Mouse (Mus musculus): ENCODE measurements around the gene Sort1. TPM values are rescaled to one million over a fixed set of nuclear protein-coding genes. Genes with fewer than 3 reads are reported as not detected.
A peak's percentile ranks its signal among the peaks of the same experiment; 100 is the strongest.

The Sort1 gene
- polyA plus RNA-seq, 1 experiment from 2014 or later, result 5.4 TPM

DNA sequence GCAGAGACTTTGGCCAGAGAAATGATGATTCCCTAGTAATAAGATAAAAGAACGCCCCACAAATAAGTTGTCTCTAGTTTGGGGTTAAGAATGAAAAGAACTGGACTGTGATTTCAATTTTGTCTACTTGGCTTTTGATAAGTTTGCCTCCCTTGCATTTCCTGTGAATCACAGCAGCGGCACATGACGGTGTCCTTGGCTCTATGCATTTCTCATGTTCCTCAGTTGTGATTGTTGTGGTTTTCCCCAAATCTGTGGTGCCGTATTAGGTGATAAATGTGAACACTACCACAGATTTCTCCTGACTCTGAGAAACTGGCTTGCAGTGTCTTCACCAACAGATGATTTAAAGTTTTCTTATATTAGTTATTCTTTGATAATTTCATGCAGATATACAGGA, 38.3 kb downstream of the Sort1 start:
- Histone ChIP-seq H3K27ac (ENCODE audit: low read length) (no peak overlapping the region), H3K36me3 (ENCODE audit: control insufficient read depth, insufficient read depth) (0 out of 2 replicates have a peak, but pooled peaks cover 3% of the 10 kb centered on the region), H3K9ac (ENCODE audit: low read length) (no peak overlapping the region), H3K4me1 (ENCODE audit: control insufficient read depth, insufficient read depth, low read length) (peaks cover 5% of the 10 kb centered on the region), H3K9me3 (replicated peaks; ENCODE audit: control insufficient read depth, low read length) (no peaks in the 10 kb centered on the region), H3K27me3 (ENCODE audit: control insufficient read depth, insufficient read depth, low read length) (no peaks in the 10 kb centered on the region), H3K4me3 (ENCODE audit: low read length) (no peak overlapping the region), H3K4me2 (ENCODE audit: low read depth, low read length) (no peak overlapping the region)
- ATAC-seq (replicated peaks; ENCODE audit: extremely low read depth, insufficient read depth, low FRiP score), result no peak
- 67% methylated on average over 4 of the region's 4 CpGs for WGBS

DNA sequence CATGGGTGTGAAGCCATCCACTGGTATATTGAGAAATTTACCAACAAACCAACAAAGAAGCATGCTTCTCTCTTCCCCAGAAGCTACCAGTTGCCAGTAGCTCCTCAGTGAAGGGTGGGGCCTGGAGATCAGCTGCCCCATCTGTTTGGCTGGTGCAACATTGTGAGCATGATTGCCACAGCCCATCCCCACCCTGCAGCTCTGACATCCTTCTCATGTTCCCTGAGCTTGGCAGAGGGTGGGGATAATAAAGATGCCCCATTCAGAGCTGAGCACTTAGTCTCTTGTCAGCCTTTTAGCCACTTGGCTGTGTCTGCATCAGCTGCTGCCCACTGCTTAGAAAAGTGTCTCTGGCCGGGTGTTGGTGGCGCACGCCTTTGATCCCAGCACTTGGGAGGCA, 39.1 kb downstream of the Sort1 start:
- ATAC-seq (replicated peaks; ENCODE audit: extremely low read depth, insufficient read depth, low FRiP score), result no peak
- Histone ChIP-seq H3K4me2 (ENCODE audit: low read depth, low read length) (no peak overlapping the region), H3K4me3 (ENCODE audit: low read length) (no peak overlapping the region), H3K27me3 (ENCODE audit: control insufficient read depth, insufficient read depth, low read length) (no peaks in the 10 kb centered on the region), H3K27ac (ENCODE audit: low read length) (no peak overlapping the region), H3K4me1 (ENCODE audit: control insufficient read depth, insufficient read depth, low read length) (peaks cover 13% of the 10 kb centered on the region), H3K9ac (ENCODE audit: low read length) (no peak overlapping the region), H3K36me3 (ENCODE audit: control insufficient read depth, insufficient read depth) (0 out of 2 replicates have a peak, but pooled peaks cover 3% of the 10 kb centered on the region), H3K9me3 (replicated peaks; ENCODE audit: control insufficient read depth, low read length) (no peaks in the 10 kb centered on the region)
- WGBS, result 96% methylated on average over 3 of the region's 3 CpGs

DNA sequence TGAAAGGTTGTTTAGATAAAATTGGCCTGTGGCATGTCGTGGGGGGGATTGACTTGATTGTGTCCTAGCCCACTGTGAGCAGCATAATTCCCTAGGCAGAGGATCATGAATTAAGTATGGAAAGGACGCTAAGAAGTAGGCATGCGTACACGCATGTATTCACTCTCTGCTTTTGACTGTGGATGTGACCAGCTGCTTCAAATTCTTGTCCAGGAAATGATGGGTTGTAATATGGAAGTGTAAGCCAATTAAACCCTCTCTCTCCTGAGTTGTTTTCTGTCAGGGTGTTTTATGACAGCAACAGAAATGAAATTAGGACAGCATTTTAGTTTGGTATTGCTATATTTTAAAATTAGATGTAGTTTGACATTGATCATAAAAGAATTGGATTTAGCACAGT, 41.0 kb downstream of the Sort1 start:
- Histone ChIP-seq H3K9me3 (replicated peaks; ENCODE audit: control insufficient read depth, low read length) (no peaks in the 10 kb centered on the region), H3K4me2 (ENCODE audit: low read depth, low read length) (no peak overlapping the region), H3K4me1 (ENCODE audit: control insufficient read depth, insufficient read depth, low read length) (peaks cover 19% of the 10 kb centered on the region), H3K36me3 (ENCODE audit: control insufficient read depth, insufficient read depth) (0 out of 2 replicates have a peak, but pooled peaks cover 3% of the 10 kb centered on the region), H3K27ac (ENCODE audit: low read length) (no peak overlapping the region), H3K27me3 (ENCODE audit: control insufficient read depth, insufficient read depth, low read length) (no peaks in the 10 kb centered on the region), H3K9ac (ENCODE audit: low read length) (no peak overlapping the region), H3K4me3 (ENCODE audit: low read length) (no peak overlapping the region)
- no peak for ATAC-seq (replicated peaks; ENCODE audit: extremely low read depth, insufficient read depth, low FRiP score)
- WGBS, result 76% methylated on average over 4 of the region's 4 CpGs

GRCm38 (mm10) chr3:108325521-108325920, 41.6 kb downstream of the Sort1 start:
- 0 out of 2 replicates have a peak, but pooled peaks cover 3% of the 10 kb centered on the region for H3K36me3 ChIP-seq (ENCODE audit: control insufficient read depth, insufficient read depth)
- ATAC-seq (replicated peaks; ENCODE audit: extremely low read depth, insufficient read depth, low FRiP score), result no peak
- H3K4me3 ChIP-seq (ENCODE audit: low read length), result no peak overlapping the region
- peaks cover 18% of the 10 kb centered on the region for H3K4me1 ChIP-seq (ENCODE audit: control insufficient read depth, insufficient read depth, low read length)
- no peaks in the 10 kb centered on the region for H3K27me3 ChIP-seq (ENCODE audit: control insufficient read depth, insufficient read depth, low read length)
- H3K4me2 ChIP-seq (ENCODE audit: low read depth, low read length), result no peak overlapping the region
- 88% methylated on average over 9 of the region's 9 CpGs for WGBS
- no peak overlapping the region for H3K27ac ChIP-seq (ENCODE audit: low read length)
- no peak overlapping the region for H3K9ac ChIP-seq (ENCODE audit: low read length)
- no peaks in the 10 kb centered on the region for H3K9me3 ChIP-seq (replicated peaks; ENCODE audit: control insufficient read depth, low read length)

DNA sequence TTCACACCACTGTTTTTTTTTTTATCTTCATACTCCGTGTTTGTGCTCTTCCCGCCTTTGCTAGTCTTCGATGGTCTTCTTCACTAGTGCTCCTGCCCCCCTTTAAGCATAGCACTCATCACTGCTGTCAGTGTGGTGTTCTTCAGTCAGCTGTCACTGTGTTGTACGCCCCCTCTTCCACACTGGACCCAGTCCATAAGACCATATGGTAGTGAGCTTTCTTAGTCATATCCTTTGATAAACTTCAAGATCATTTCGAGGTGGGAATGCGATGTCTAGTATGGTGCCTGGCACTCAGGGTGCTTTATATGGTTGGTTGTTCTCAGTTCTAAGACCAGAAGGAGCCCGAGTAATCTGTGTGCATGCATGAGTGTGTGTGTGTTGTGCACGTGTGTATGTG, 43.4 kb downstream of the Sort1 start:
- no peak overlapping the region for H3K9ac ChIP-seq (ENCODE audit: low read length)
- no peaks in the 10 kb centered on the region for H3K27me3 ChIP-seq (ENCODE audit: control insufficient read depth, insufficient read depth, low read length)
- peaks cover 18% of the 10 kb centered on the region for H3K4me1 ChIP-seq (ENCODE audit: control insufficient read depth, insufficient read depth, low read length)
- 73% methylated on average over 8 of the region's 8 CpGs for WGBS
- H3K36me3 ChIP-seq (ENCODE audit: control insufficient read depth, insufficient read depth), result peaks cover 8% of the 10 kb centered on the region
- H3K9me3 ChIP-seq (replicated peaks; ENCODE audit: control insufficient read depth, low read length), result no peaks in the 10 kb centered on the region
- no peak for ATAC-seq (replicated peaks; ENCODE audit: extremely low read depth, insufficient read depth, low FRiP score)
- no peak overlapping the region; the same call in 1 of the 2 replicates for H3K27ac ChIP-seq (ENCODE audit: low read length)
- no peak overlapping the region for H3K4me3 ChIP-seq (ENCODE audit: low read length)
- no peak overlapping the region for H3K4me2 ChIP-seq (ENCODE audit: low read depth, low read length)

DNA sequence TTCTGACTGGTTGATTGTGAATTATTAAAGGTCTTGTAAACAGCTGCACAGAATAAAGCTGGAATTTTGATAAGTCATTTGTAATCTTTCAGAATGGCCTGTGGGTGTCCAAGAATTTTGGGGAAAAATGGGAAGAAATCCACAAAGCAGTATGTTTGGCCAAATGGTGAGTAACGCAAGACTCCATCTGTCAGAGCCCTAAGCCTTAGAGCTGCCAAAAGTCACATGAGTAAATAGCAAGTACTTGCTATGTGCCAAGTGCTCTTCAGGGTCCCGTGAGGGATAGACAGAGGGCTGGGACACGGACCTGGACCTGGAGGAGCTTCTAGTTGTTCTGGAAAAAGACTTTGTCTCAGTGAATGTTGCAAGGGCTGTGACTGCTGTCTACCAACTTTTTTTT, 44.0 kb downstream of the Sort1 start:
- no peaks in the 10 kb centered on the region for H3K9me3 ChIP-seq (replicated peaks; ENCODE audit: control insufficient read depth, low read length)
- ATAC-seq (replicated peaks; ENCODE audit: extremely low read depth, insufficient read depth, low FRiP score), result peak; percentile 57; the same call in 1 of the 2 replicates
- H3K27ac ChIP-seq (ENCODE audit: low read length), result peak overlapping the region; percentile 89
- peak overlapping the region; percentile 57 for H3K9ac ChIP-seq (ENCODE audit: low read length)
- 51% methylated on average over 3 of the region's 3 CpGs for WGBS
- no peak overlapping the region; the same call in 1 of the 2 replicates for H3K4me3 ChIP-seq (ENCODE audit: low read length)
- peaks cover 15% of the 10 kb centered on the region for H3K36me3 ChIP-seq (ENCODE audit: control insufficient read depth, insufficient read depth)
- peak overlapping the region; percentile 51 for H3K4me2 ChIP-seq (ENCODE audit: low read depth, low read length)
- H3K27me3 ChIP-seq (ENCODE audit: control insufficient read depth, insufficient read depth, low read length), result no peaks in the 10 kb centered on the region
- peaks cover 18% of the 10 kb centered on the region for H3K4me1 ChIP-seq (ENCODE audit: control insufficient read depth, insufficient read depth, low read length)

DNA sequence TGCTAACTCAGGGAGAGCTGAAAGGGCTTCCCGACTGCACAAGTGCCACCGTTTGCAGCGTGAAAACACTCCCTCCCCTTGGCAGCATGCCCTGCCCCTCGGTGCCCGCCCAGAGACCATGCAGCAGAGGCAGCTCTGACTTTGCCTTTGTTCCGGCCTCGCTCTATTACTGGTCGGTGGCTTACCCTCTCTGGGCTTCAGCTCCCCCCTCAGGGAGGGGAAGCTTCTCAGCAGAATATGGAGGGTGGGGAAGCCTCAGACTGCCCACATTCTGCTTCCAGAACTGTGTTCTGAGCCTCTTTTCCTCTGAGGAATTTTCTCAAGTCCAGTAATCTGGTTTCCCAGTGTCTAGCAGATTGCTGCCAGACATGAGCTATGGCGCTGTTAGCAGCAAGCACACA, 44.6 kb downstream of the Sort1 start:
- peak overlapping the region; percentile 51 for H3K4me2 ChIP-seq (ENCODE audit: low read depth, low read length)
- 19% methylated on average over 9 of the region's 9 CpGs for WGBS
- H3K4me1 ChIP-seq (ENCODE audit: control insufficient read depth, insufficient read depth, low read length), result peaks cover 18% of the 10 kb centered on the region
- no peaks in the 10 kb centered on the region for H3K27me3 ChIP-seq (ENCODE audit: control insufficient read depth, insufficient read depth, low read length)
- no peaks in the 10 kb centered on the region for H3K9me3 ChIP-seq (replicated peaks; ENCODE audit: control insufficient read depth, low read length)
- ATAC-seq (replicated peaks; ENCODE audit: extremely low read depth, insufficient read depth, low FRiP score), result peak; percentile 73
- peaks cover 15% of the 10 kb centered on the region for H3K36me3 ChIP-seq (ENCODE audit: control insufficient read depth, insufficient read depth)
- peak overlapping the region; percentile 57 for H3K9ac ChIP-seq (ENCODE audit: low read length)
- no peak overlapping the region; the same call in 1 of the 2 replicates for H3K4me3 ChIP-seq (ENCODE audit: low read length)
- H3K27ac ChIP-seq (ENCODE audit: low read length), result peak overlapping the region; percentile 89

DNA sequence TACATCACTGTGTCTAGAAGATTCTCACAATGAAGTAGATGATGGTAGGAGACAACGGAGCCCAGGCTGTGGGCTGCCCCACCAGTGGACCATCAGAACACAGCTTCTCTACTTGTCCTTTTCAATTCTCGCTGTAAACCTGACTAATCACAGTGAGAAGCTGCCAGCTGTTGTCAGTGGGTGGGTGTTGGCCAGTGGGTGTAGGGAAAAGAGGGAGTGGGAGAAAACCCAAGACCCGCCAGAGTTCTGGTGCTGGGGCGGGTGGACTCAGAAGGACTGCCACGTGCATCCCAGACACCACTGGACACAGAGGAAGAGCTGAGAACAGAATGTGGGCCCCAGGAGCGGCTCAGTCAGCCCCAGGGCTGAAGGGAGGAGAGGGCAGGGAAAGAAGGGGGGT, 46.9 kb downstream of the Sort1 start:
- Histone ChIP-seq H3K4me3 (ENCODE audit: low read length) (no peak overlapping the region), H3K9me3 (replicated peaks; ENCODE audit: control insufficient read depth, low read length) (no peaks in the 10 kb centered on the region), H3K36me3 (ENCODE audit: control insufficient read depth, insufficient read depth) (peaks cover 25% of the 10 kb centered on the region), H3K27me3 (ENCODE audit: control insufficient read depth, insufficient read depth, low read length) (no peaks in the 10 kb centered on the region), H3K27ac (ENCODE audit: low read length) (no peak overlapping the region), H3K9ac (ENCODE audit: low read length) (no peak overlapping the region), H3K4me2 (ENCODE audit: low read depth, low read length) (no peak overlapping the region), H3K4me1 (ENCODE audit: control insufficient read depth, insufficient read depth, low read length) (peaks cover 18% of the 10 kb centered on the region)
- no peak for ATAC-seq (replicated peaks; ENCODE audit: extremely low read depth, insufficient read depth, low FRiP score)
- 84% methylated on average over 6 of the region's 6 CpGs for WGBS

DNA sequence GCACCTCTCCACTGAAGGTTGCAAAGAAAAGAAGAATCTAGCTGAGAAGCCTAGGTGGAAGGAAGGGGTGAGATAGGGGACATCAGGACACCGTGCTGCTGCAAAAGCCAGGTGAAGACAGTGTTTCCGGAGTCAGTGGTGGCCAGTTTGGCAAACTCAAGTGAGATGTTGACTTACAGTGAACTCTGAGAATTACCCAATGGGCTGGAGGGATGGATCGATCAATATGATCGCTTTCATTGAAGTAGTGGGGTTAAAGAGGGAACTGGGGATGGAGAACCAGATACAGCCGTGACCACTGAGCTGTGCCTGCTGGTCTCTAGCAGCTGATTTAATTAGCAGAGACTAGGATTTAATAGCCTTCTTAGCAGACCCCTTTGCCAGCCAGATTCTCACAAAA, 53.0 kb downstream of the Sort1 start:
- Histone ChIP-seq H3K9me3 (replicated peaks; ENCODE audit: control insufficient read depth, low read length) (no peaks in the 10 kb centered on the region), H3K4me3 (ENCODE audit: low read length) (no peak overlapping the region), H3K4me1 (ENCODE audit: control insufficient read depth, insufficient read depth, low read length) (no peaks in the 10 kb centered on the region), H3K27me3 (ENCODE audit: control insufficient read depth, insufficient read depth, low read length) (no peaks in the 10 kb centered on the region), H3K36me3 (ENCODE audit: control insufficient read depth, insufficient read depth) (peaks cover 52% of the 10 kb centered on the region), H3K9ac (ENCODE audit: low read length) (no peak overlapping the region), H3K27ac (ENCODE audit: low read length) (no peak overlapping the region), H3K4me2 (ENCODE audit: low read depth, low read length) (no peak overlapping the region)
- WGBS, result 93% methylated on average over 5 of the region's 5 CpGs
- ATAC-seq (replicated peaks; ENCODE audit: extremely low read depth, insufficient read depth, low FRiP score), result no peak

All from heart, embryonic 16.5 days (tissue).